Mouse (Mus musculus): ENCODE data around the gene Tmem258.

- no peak for TF ChIP-seq CTCF (IDR thresholded peaks at IDR 0.05; ENCODE audit: extremely low read depth, insufficient read depth, low read length)
- no peak for TF ChIP-seq POLR2A (IDR thresholded peaks at IDR 0.05; ENCODE audit: extremely low read depth, insufficient read depth, low read length)
These were observed 14.8 kb upstream of the Tmem258 start for GRCm38 (mm10) chr19:10189022-10189421.

Measured in cortical plate, adult 2 months (tissue).